Mouse (Mus musculus): Measurements from ENCODE around the gene Pde7b.

DNA sequence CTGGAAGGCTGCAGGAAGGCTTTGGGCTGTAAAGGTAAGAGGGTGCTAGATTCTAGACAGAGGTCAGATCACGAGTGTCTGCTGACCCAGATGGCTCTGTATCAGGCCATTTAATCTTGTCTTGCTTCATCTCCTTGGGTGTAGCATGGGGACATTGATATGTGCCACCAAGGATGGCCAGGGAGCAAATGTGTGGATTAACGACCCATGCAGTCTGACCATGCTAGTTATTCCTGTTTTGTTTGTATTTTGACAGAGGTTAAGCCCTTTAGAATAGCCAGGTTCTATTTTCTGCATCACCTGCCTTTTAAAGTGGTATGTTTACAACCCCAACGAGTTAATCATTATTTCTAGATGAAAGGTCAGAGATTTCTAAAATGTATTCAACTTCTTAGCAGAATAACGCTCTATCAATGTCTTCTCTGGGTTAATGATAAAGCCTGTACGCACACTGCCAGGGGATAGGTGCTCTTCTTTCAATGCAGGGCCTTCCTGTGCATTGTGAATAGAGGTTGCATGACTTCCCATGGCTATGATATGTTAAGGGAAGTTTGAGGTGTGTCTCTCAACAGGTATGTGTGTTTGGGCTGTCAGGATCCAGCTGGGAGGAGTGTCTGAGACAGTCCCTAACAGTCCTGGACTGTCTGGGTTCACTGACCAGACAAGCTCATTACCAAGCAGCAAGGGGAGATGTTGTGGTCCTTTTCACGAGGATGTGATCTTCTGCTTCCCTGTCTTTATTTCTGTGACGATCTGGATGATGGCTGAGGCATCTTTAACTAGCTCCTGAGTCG is 103.0 kb downstream of the Pde7b start:
- TF ChIP-seq CTCF (IDR thresholded peaks at IDR 0.05; ENCODE audit: borderline replicate concordance, extremely low read depth, insufficient read depth, insufficient read length) = no peak
- TF ChIP-seq POLR2A (IDR thresholded peaks at IDR 0.05; ENCODE audit: borderline replicate concordance, extremely low read depth, insufficient read depth, insufficient read length, poor library complexity, severe bottlenecking) = no peak

All from brain, embryonic 14.5 days (tissue).